Mouse (Mus musculus): Measurements from ENCODE around the gene Snap25. TPM values are rescaled to one million over a fixed set of nuclear protein-coding genes. Genes with fewer than 3 reads are reported as not detected.
A peak's percentile ranks its signal among the peaks of the same experiment; 100 is the strongest.

Gene Snap25
- polyA plus RNA-seq, 1 experiment from 2014 or later, result 1.4 TPM

- H3K4me1 ChIP-seq (replicated peaks; ENCODE audit: control insufficient read depth, insufficient read depth, low read length), result no peaks in the 10 kb centered on the region
- WGBS, result 64% methylated on average over 2 of the region's 2 CpGs
- H3K27ac ChIP-seq (ENCODE audit: low read length), result no peak overlapping the region
- H3K9ac ChIP-seq (ENCODE audit: low read length), result no peak overlapping the region
- ATAC-seq (ENCODE audit: low read depth), result no peak
- H3K4me2 ChIP-seq (ENCODE audit: low read depth, low read length), result no peak overlapping the region
- H3K9me3 ChIP-seq (ENCODE audit: control insufficient read depth, low read length), result no peaks in the 10 kb centered on the region
- no peak overlapping the region for H3K4me3 ChIP-seq (ENCODE audit: low read length)
- H3K27me3 ChIP-seq (ENCODE audit: control insufficient read depth, insufficient read depth, low read depth, low read length), result no peaks in the 10 kb centered on the region
- H3K36me3 ChIP-seq (ENCODE audit: control insufficient read depth, insufficient read depth, low read length), result no peaks in the 10 kb centered on the region
Measured at GRCm38 (mm10) chr2:136703376-136703775, 9.9 kb upstream of the Snap25 start.

DNA sequence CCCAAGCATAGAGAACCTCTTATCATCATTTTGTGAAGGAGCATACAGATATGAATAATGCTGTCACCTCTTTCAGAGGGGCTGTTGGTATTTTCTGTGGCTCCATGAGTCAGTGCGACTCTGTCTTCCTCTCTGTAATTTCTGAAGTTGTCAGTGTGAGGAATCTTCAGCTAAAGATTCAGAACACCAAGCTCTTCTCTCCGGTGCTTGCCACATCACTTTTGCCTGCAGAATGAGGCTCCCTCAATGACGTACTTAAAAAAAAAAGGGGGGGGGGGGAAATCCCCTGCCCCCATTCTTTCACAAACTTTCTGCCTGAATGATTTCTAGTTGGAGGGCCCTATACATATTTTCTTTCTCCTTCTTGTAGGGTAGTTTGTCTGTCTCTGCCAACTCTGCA lies 2.1 kb upstream of the Snap25 start:
- WGBS, result 50% methylated on average over 3 of the region's 3 CpGs
- no peaks in the 10 kb centered on the region for H3K36me3 ChIP-seq (ENCODE audit: control insufficient read depth, insufficient read depth, low read length)
- no peak for ATAC-seq (ENCODE audit: low read depth)
- no peak overlapping the region for H3K4me3 ChIP-seq (ENCODE audit: low read length)
- H3K27ac ChIP-seq (ENCODE audit: low read length), result no peak overlapping the region
- peaks cover 10% of the 10 kb centered on the region for H3K4me1 ChIP-seq (replicated peaks; ENCODE audit: control insufficient read depth, insufficient read depth, low read length)
- H3K4me2 ChIP-seq (ENCODE audit: low read depth, low read length), result no peak overlapping the region
- H3K9ac ChIP-seq (ENCODE audit: low read length), result no peak overlapping the region
- peaks cover 9% of the 10 kb centered on the region for H3K27me3 ChIP-seq (ENCODE audit: control insufficient read depth, insufficient read depth, low read depth, low read length)
- no peaks in the 10 kb centered on the region for H3K9me3 ChIP-seq (ENCODE audit: control insufficient read depth, low read length)

DNA sequence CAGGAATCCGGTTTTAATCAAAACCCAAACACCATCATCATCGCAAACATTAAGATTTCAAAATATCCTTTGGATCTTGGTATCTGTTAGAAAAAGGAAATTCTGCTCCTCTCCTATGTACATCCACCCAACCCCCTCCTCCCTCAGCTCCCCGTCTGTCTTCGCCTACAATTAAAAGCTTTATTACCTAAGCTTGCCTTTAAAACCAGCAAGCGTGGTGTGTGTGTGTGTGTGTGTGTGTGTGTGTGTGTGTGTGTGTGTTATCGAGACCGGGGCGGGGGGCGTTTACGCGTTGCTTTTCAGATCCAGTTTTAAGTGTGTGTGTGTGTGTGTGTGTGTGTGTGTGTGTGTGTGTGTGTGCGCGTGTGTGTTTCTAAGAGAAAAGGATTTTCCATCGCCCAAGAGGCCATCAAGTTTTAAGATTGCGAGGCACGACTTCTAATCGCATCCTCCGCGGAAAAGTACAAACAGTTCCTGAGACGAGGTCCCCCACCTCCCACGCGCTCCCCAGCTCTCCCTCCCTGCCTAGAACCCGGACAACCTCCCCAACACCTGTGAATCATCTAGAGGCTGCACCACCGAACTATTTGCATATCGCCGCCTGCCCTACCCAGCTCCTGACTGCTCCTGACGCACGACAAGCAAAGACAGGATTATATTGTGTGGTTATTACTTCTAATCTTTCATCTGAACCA lies 1.4 kb upstream of the Snap25 start:
- Histone ChIP-seq H3K27ac (ENCODE audit: low read length) (no peak overlapping the region), H3K36me3 (ENCODE audit: control insufficient read depth, insufficient read depth, low read length) (no peaks in the 10 kb centered on the region), H3K4me2 (ENCODE audit: low read depth, low read length) (peak overlapping the region; percentile 31), H3K4me3 (ENCODE audit: low read length) (no peak overlapping the region), H3K9me3 (ENCODE audit: control insufficient read depth, low read length) (no peaks in the 10 kb centered on the region), H3K27me3 (ENCODE audit: control insufficient read depth, insufficient read depth, low read depth, low read length) (peaks cover 9% of the 10 kb centered on the region), H3K9ac (ENCODE audit: low read length) (no peak overlapping the region), H3K4me1 (replicated peaks; ENCODE audit: control insufficient read depth, insufficient read depth, low read length) (peaks cover 10% of the 10 kb centered on the region)
- WGBS, result 4% methylated on average over 24 of the region's 28 CpGs
- ATAC-seq (ENCODE audit: low read depth), result no peak

- no peaks in the 10 kb centered on the region for H3K36me3 ChIP-seq (ENCODE audit: control insufficient read depth, insufficient read depth, low read length)
- WGBS, result 4% methylated on average over 13 of the region's 13 CpGs
- H3K4me3 ChIP-seq (ENCODE audit: low read length), result no peak overlapping the region
Measured at GRCm38 (mm10) chr2:136712441-136713015, 725 bp upstream of the Snap25 start.

DNA sequence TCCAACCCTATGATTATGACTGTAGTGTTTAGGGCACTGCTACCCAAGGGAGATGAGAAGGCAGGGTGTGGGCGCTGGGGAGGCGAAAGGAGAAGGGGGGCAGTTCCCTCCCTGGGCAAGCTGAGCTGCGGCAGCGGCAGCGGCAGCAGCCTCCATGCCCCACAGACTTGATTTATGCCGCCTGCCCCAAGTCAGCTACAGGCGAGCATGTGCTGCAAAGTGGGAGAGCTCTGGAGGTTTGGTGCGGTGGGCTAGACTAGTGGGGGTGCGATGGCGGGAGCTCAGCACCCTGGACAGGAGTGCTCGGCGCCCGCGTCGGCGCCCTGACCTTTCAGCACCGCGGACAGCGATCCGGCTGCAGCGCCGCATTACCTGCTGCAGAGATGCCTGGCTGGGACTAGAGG lies 757 bp downstream of the Snap25 start:
- Histone ChIP-seq H3K4me3 (ENCODE audit: low read length) (no peak overlapping the region), H3K27ac (ENCODE audit: low read length) (no peak overlapping the region), H3K27me3 (ENCODE audit: control insufficient read depth, insufficient read depth, low read depth, low read length) (peaks cover 9% of the 10 kb centered on the region), H3K36me3 (ENCODE audit: control insufficient read depth, insufficient read depth, low read length) (no peaks in the 10 kb centered on the region), H3K4me2 (ENCODE audit: low read depth, low read length) (peak overlapping the region; percentile 51), H3K9ac (ENCODE audit: low read length) (no peak overlapping the region), H3K4me1 (replicated peaks; ENCODE audit: control insufficient read depth, insufficient read depth, low read length) (peaks cover 10% of the 10 kb centered on the region), H3K9me3 (ENCODE audit: control insufficient read depth, low read length) (no peaks in the 10 kb centered on the region)
- peak; percentile 95 for ATAC-seq (ENCODE audit: low read depth)
- WGBS, result under 1% methylated on average over 22 of the region's 22 CpGs

More at GRCm38 (mm10) chr2:136712441-136713015, 725 bp upstream of the Snap25 start:
- Histone ChIP-seq H3K27me3 (ENCODE audit: control insufficient read depth, insufficient read depth, low read depth, low read length) (peaks cover 9% of the 10 kb centered on the region), H3K27ac (ENCODE audit: low read length) (no peak overlapping the region), H3K9ac (ENCODE audit: low read length) (no peak overlapping the region), H3K4me2 (ENCODE audit: low read depth, low read length) (peak overlapping the region; percentile 31), H3K4me1 (replicated peaks; ENCODE audit: control insufficient read depth, insufficient read depth, low read length) (peaks cover 10% of the 10 kb centered on the region), H3K9me3 (ENCODE audit: control insufficient read depth, low read length) (no peaks in the 10 kb centered on the region)
- no peak for ATAC-seq (ENCODE audit: low read depth)

DNA sequence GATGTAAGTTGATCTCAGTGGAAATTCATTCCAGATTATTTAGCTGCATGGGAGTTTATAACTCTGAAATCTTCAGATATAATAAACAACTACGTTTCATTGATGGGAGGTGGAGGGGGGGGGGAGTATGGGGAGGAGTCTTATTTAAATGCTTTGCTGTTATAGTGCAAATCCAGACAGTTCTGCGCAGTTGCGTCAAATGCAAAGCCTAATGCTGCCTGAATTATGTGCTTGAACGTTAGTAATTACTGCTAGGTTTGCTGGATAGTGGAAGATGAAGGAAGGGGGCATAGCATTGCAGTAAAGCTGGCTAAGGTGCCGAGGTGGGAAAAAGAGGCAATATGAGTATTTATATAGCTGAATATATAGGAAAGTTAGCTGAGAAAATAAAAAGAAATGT lies 2.3 kb downstream of the Snap25 start:
- 66% methylated on average over 5 of the region's 5 CpGs for WGBS
- Histone ChIP-seq H3K4me2 (ENCODE audit: low read depth, low read length) (no peak overlapping the region), H3K9ac (ENCODE audit: low read length) (no peak overlapping the region), H3K4me3 (ENCODE audit: low read length) (no peak overlapping the region), H3K9me3 (ENCODE audit: control insufficient read depth, low read length) (no peaks in the 10 kb centered on the region), H3K27ac (ENCODE audit: low read length) (no peak overlapping the region), H3K36me3 (ENCODE audit: control insufficient read depth, insufficient read depth, low read length) (no peaks in the 10 kb centered on the region), H3K4me1 (replicated peaks; ENCODE audit: control insufficient read depth, insufficient read depth, low read length) (peaks cover 10% of the 10 kb centered on the region), H3K27me3 (ENCODE audit: control insufficient read depth, insufficient read depth, low read depth, low read length) (peaks cover 9% of the 10 kb centered on the region)
- no peak for ATAC-seq (ENCODE audit: low read depth)

- ATAC-seq (ENCODE audit: low read depth), result no peak
- no peak overlapping the region for H3K4me3 ChIP-seq (ENCODE audit: low read length)
- H3K36me3 ChIP-seq (ENCODE audit: control insufficient read depth, insufficient read depth, low read length), result no peaks in the 10 kb centered on the region
- 78% methylated on average over 1 of the region's 1 CpGs for WGBS
- no peak overlapping the region for H3K27ac ChIP-seq (ENCODE audit: low read length)
- H3K9me3 ChIP-seq (ENCODE audit: control insufficient read depth, low read length), result no peaks in the 10 kb centered on the region
- H3K4me1 ChIP-seq (replicated peaks; ENCODE audit: control insufficient read depth, insufficient read depth, low read length), result peaks cover 10% of the 10 kb centered on the region
- peaks cover 9% of the 10 kb centered on the region for H3K27me3 ChIP-seq (ENCODE audit: control insufficient read depth, insufficient read depth, low read depth, low read length)
- no peak overlapping the region for H3K9ac ChIP-seq (ENCODE audit: low read length)
- H3K4me2 ChIP-seq (ENCODE audit: low read depth, low read length), result no peak overlapping the region
Measured at GRCm38 (mm10) chr2:136716400-136716799, 3.1 kb downstream of the Snap25 start.

DNA sequence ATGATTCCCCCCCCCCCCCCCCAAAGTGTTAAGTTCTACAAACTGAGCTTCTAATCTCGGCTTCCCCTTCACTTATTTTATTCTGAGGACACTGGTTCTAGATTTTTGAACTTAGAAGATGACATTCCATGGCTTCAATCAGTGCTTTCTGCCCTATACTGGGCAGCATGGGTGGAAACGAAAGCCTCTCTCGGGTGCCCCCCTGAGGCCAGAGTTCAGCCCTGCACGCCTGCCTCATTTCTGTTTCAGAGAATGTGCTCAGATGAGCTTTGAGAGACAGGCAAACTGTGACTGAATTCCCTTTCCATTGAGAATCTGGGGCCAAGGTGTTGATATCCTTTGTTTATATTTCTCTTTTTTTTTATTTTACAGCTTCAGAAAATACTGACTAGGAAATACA lies 7.0 kb downstream of the Snap25 start:
- 18% methylated on average over 4 of the region's 4 CpGs for WGBS
- H3K9ac ChIP-seq (ENCODE audit: low read length), result no peak overlapping the region
- no peak overlapping the region for H3K4me2 ChIP-seq (ENCODE audit: low read depth, low read length)
- H3K36me3 ChIP-seq (ENCODE audit: control insufficient read depth, insufficient read depth, low read length), result no peaks in the 10 kb centered on the region
- H3K27ac ChIP-seq (ENCODE audit: low read length), result no peak overlapping the region
- H3K4me3 ChIP-seq (ENCODE audit: low read length), result no peak overlapping the region
- H3K9me3 ChIP-seq (ENCODE audit: control insufficient read depth, low read length), result no peaks in the 10 kb centered on the region
- no peaks in the 10 kb centered on the region for H3K27me3 ChIP-seq (ENCODE audit: control insufficient read depth, insufficient read depth, low read depth, low read length)
- no peaks in the 10 kb centered on the region for H3K4me1 ChIP-seq (replicated peaks; ENCODE audit: control insufficient read depth, insufficient read depth, low read length)
- no peak for ATAC-seq (ENCODE audit: low read depth)

DNA sequence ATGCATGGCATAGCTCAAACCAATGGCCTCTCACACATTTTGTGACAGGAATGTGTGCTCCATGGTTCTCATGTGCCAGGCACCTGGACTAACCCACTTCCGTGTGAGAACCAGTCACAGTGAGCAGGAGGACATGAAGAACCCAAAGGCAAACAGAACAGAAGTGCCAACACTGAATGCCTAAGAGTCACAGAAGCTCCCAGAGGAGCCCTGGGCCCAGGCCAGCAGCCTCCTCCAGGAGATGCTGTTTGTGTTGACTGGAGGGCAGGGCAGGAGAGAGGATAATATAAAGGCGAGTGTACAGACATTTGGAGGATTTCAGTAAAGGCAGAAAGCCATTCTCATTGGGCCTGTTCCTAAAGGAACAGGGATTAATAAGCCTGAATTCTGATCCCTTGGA lies 25.0 kb downstream of the Snap25 start:
- Histone ChIP-seq H3K27ac (ENCODE audit: low read length) (no peak overlapping the region), H3K27me3 (ENCODE audit: control insufficient read depth, insufficient read depth, low read depth, low read length) (no peaks in the 10 kb centered on the region), H3K4me1 (replicated peaks; ENCODE audit: control insufficient read depth, insufficient read depth, low read length) (no peaks in the 10 kb centered on the region), H3K9ac (ENCODE audit: low read length) (no peak overlapping the region), H3K4me3 (ENCODE audit: low read length) (no peak overlapping the region), H3K9me3 (ENCODE audit: control insufficient read depth, low read length) (no peaks in the 10 kb centered on the region), H3K4me2 (ENCODE audit: low read depth, low read length) (no peak overlapping the region), H3K36me3 (ENCODE audit: control insufficient read depth, insufficient read depth, low read length) (no peaks in the 10 kb centered on the region)
- ATAC-seq (ENCODE audit: low read depth), result no peak
- WGBS, result 59% methylated on average over 2 of the region's 2 CpGs
